Mouse (Mus musculus): ENCODE data around the gene Pnkd.

- TF ChIP-seq MAX (IDR thresholded peaks at IDR 0.05; ENCODE audit: low read length) = no peak
- TF ChIP-seq EP300 (IDR thresholded peaks at IDR 0.05; ENCODE audit: low read depth in 1 of 2, low read length in 2 of 2) = no peak
- no peak for TF ChIP-seq GATA1 (IDR thresholded peaks at IDR 0.05; ENCODE audit: low read depth, low read length)
Measured at GRCm38 (mm10) chr1:74387386-74387988, 102.8 kb downstream of the Pnkd start.

All from MEL (cell line).